Mouse (Mus musculus) embryonic facial prominence, embryonic 14.5 days (tissue): Measurements from ENCODE around the gene Acad10. TPM values are rescaled to one million over a fixed set of nuclear protein-coding genes. Genes with fewer than 3 reads are reported as not detected.
"Not testable (repeated sequence)": the region's sequence is repeated elsewhere in the genome, so short reads cannot be mapped to it uniquely, and the experiment has no call there.

Source experiments
- ATAC-seq: fragments of 200-750 bp; cut with Nextera tagmentation; 2 replicates; pipeline ENCODE4 v1.8.0; 2017; ENCODE audit warnings: low read depth, moderate number of reproducible peaks, moderate TSS enrichment
- DNase-seq: peaks from one replicate; pipeline ENCODE4 v3.0.0-alpha.2; 2015; ENCODE audit warnings: low spot score
- H3K27ac ChIP-seq: fragments of 300-500 bp; sonication (generic); replicated peaks from 2 replicates; pipeline ENCODE4 v1.5.1; 2014; ENCODE audit warnings: low read depth, mild to moderate bottlenecking, low read length, moderate library complexity
- H3K27me3 ChIP-seq: fragments of 300-500 bp; sonication (generic); replicated peaks from 2 replicates; pipeline ENCODE4 v1.6.1; 2014; ENCODE audit warnings: low read length; ENCODE audit not compliant: control insufficient read depth, insufficient read depth
- H3K36me3 ChIP-seq: fragments of 300-500 bp; sonication (generic); 2 replicates; pipeline ENCODE4 v1.6.1; 2014; ENCODE audit warnings: low read length, mixed read lengths; ENCODE audit not compliant: control insufficient read depth, insufficient read depth
- H3K4me1 ChIP-seq: fragments of 300-500 bp; sonication (generic); 2 replicates; pipeline ENCODE4 v1.6.1; 2014; ENCODE audit warnings: antibody characterized with exemption, low read length; ENCODE audit not compliant: control insufficient read depth, insufficient read depth
- H3K4me2 ChIP-seq: fragments of 300-500 bp; sonication (generic); 2 replicates; pipeline ENCODE4 v1.6.1; 2014; ENCODE audit warnings: low read depth, mild to moderate bottlenecking, low read length, moderate library complexity, mixed read lengths
- H3K4me3 ChIP-seq: fragments of 300-500 bp; sonication (generic); 2 replicates; pipeline ENCODE4 v1.5.1; 2014; ENCODE audit warnings: low read depth, mild to moderate bottlenecking, low read length
- H3K9ac ChIP-seq: fragments of 300-500 bp; sonication (generic); 2 replicates; pipeline ENCODE4 v1.6.1; 2014; ENCODE audit warnings: low read depth, mild to moderate bottlenecking, low read length, moderate library complexity, mixed read lengths
- H3K9me3 ChIP-seq: fragments of 300-500 bp; sonication (generic); 2 replicates; pipeline ENCODE4 v1.6.1; 2016; ENCODE audit warnings: low read length; ENCODE audit not compliant: control insufficient read depth
- WGBS: fragments of 180-500 bp; shearing (Covaris S2); extraction: QIAGEN DNeasy Blood & Tissue Kit; methylation state at CpG from one replicate; pipeline ENCODE4 v1.1.7; 2014; 5-methylcytosine and 5-hydroxymethylcytosine counted together
- polyA plus RNA-seq: library from polyadenylated mRNA; unstranded; fragments of >200 nt; fragmentation: Nextera tagmentation; extraction: Ambion mirVana; gene quantifications from 2 replicates; pipeline ENCODE4 v1.2.1, GENCODE M21; 2014

The Acad10 gene
- polyA plus RNA-seq, 1 experiment from 2014 or later = 1.6 TPM

DNA sequence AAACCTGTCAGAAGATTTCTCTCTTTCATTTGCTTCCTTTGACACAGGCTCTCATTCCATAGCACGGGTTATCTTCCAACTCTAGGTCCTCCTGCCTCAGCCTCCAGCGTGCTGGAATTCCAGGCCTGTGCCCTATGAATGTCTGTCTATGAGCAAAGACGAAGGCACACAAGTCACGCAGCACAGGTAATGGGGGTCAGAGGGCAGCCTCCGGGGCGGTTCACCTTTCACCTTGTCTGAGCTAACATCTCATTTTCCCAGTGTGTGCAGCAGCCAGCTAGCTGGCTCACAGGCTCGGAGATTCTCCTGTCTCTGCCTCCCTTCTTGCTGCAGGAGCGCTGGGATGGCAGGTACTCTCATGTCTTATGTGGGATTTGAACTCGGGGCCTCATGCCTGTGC, 20.7 kb downstream of the Acad10 start:
- H3K4me3 ChIP-seq = no peak overlapping the region
- H3K36me3 ChIP-seq = no peaks in the 10 kb centered on the region
- H3K9me3 ChIP-seq = no peaks in the 10 kb centered on the region
- no peak for DNase-seq
- H3K9ac ChIP-seq = no peak overlapping the region
- H3K4me1 ChIP-seq = no peaks in the 10 kb centered on the region
- no peak overlapping the region for H3K4me2 ChIP-seq
- 84% methylated on average over 9 of the region's 9 CpGs for WGBS
- H3K27ac ChIP-seq = no peak overlapping the region
- no peak for ATAC-seq
- H3K27me3 ChIP-seq = no peaks in the 10 kb centered on the region

DNA sequence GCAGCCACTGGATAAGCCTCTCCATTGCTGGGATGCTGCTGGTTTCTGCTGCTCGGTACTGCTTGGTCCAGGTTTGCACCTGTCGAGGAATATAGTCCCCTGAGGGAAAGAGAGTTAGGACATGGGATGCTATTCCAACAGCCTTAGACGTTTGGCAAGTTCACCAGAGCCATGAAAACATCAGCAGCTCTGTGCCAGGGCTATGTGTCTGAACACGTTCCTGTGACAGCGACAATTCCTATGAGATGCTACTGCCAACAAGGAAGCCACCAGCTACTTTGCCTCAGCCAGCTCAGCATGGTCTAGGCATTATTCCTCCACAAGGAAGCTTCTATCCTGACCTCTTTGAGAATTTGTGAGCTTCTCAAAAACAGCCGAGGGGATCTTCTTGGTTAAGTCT, 23.0 kb downstream of the Acad10 start:
- H3K36me3 ChIP-seq = no peaks in the 10 kb centered on the region
- H3K9me3 ChIP-seq = no peaks in the 10 kb centered on the region
- DNase-seq (peak; percentile 35), ATAC-seq (no peak)
- H3K4me3 ChIP-seq = no peak overlapping the region
- H3K4me1 ChIP-seq = no peaks in the 10 kb centered on the region
- no peak overlapping the region for H3K27ac ChIP-seq
- H3K4me2 ChIP-seq = no peak overlapping the region
- H3K27me3 ChIP-seq = no peaks in the 10 kb centered on the region
- 79% methylated on average over 6 of the region's 6 CpGs for WGBS
- no peak overlapping the region for H3K9ac ChIP-seq

DNA sequence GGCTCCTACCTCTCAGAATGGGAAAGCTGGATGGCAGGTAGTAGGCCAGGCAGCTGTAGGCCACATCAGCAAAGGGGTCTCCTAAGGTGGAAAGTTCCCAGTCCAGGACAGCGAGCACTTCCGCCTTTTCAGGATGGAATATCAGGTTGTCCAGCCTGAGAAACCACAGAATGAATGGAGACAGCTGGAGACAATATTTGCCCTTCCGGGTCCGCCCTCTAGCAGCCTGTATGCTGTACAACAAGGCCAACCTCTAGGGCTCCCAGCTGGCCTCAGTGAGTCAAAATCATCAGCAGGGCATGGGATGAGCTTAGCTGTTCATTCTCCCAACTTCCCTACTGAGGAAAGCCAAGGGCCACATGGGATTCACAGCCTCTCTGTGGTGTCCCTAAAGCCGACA, 25.6 kb downstream of the Acad10 start:
- no peaks in the 10 kb centered on the region for H3K4me1 ChIP-seq
- no peak overlapping the region for H3K9ac ChIP-seq
- no peak overlapping the region for H3K27ac ChIP-seq
- DNase-seq (no peak), ATAC-seq (no peak)
- WGBS = 83% methylated on average over 5 of the region's 5 CpGs
- H3K4me2 ChIP-seq = no peak overlapping the region
- H3K9me3 ChIP-seq = no peaks in the 10 kb centered on the region
- no peaks in the 10 kb centered on the region for H3K36me3 ChIP-seq
- no peak overlapping the region for H3K4me3 ChIP-seq
- H3K27me3 ChIP-seq = no peaks in the 10 kb centered on the region

DNA sequence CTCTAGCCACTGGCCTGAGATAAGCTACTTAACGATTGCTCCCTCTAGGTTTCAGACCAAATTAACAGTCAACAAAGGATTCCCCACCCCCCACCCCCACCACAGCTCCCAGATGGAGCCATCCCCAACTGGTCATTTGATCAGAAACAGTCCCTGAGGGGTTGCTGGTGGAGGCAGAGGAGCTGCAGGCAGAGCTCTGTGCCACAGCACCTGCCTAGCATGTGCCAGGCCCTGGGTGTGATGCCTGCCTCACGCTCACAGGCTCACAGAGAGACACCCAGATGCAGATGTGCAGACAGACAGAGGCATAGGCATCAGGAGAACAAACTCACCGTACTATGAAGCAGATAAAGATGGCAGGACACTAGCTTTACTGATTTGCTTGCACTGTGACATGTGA, 27.5 kb downstream of the Acad10 start:
- no peak overlapping the region for H3K27ac ChIP-seq
- no peaks in the 10 kb centered on the region for H3K36me3 ChIP-seq
- no peaks in the 10 kb centered on the region for H3K4me1 ChIP-seq
- WGBS = 38% methylated on average over 3 of the region's 3 CpGs
- no peak overlapping the region for H3K9ac ChIP-seq
- ATAC-seq = no peak
- H3K27me3 ChIP-seq = no peaks in the 10 kb centered on the region
- H3K4me3 ChIP-seq = no peak overlapping the region
- H3K4me2 ChIP-seq = no peak overlapping the region
- no peak for DNase-seq
- no peaks in the 10 kb centered on the region for H3K9me3 ChIP-seq

DNA sequence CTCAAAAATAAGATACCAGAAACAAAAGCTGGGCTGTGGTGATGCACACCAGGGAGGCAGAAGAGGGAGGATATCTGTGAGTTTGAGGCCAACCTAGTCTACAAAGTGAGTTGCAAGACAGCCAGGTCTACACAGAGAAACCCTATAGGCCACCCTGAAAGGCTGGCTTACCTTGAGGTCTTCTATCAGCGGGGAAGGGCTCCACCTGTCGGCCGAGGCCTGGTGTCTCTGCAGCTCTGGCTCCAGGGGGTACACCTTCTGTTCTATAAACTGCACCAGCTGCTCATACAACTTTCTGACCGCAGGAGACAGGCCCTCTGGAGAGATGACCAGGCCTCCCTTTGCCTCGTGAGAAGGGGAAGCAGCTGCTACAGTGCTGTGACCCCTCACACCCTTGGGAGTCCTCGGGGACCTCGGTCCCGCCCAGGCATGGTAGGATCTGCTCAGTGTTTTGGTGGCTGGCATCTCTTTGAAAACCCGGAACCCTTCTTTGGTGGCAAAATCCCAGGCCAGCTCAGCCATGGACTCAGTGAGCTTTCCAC, 29.1 kb downstream of the Acad10 start:
- not testable (repeated sequence) for H3K4me2 ChIP-seq, DNase-seq, H3K36me3 ChIP-seq, H3K9me3 ChIP-seq, H3K9ac ChIP-seq, ATAC-seq, H3K27ac ChIP-seq, H3K27me3 ChIP-seq, H3K4me1 ChIP-seq, H3K4me3 ChIP-seq
- WGBS = 38% methylated on average over 4 of the region's 9 CpGs

DNA sequence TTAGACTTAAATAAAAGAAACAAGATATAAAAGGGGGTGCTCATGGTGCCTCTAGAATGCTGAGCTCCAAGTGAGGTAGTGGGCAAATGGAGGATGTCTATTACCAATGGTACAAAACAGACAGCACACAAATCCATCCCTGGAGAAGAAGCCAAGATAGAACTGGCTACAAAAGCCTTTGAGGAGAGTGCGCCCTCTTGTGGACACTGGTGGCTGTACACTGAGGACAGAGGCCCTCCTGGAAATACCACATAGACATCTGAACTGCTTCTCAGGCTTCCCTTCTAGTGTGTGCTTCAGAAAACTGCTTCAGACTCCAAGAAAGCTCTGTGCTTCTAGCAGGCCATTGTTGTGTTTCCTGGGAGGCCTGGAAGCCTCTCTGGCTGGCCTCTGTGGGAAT, 32.4 kb downstream of the Acad10 start:
- WGBS = 0% methylated on average over 1 of the region's 1 CpGs
- Histone ChIP-seq H3K4me1 (no peaks in the 10 kb centered on the region), H3K9me3 (no peaks in the 10 kb centered on the region), H3K9ac (no peak overlapping the region), H3K4me2 (no peak overlapping the region), H3K27me3 (no peaks in the 10 kb centered on the region), H3K27ac (no peak overlapping the region), H3K36me3 (no peaks in the 10 kb centered on the region), H3K4me3 (no peak overlapping the region)
- DNase-seq (peak; percentile 41), ATAC-seq (no peak)

DNA sequence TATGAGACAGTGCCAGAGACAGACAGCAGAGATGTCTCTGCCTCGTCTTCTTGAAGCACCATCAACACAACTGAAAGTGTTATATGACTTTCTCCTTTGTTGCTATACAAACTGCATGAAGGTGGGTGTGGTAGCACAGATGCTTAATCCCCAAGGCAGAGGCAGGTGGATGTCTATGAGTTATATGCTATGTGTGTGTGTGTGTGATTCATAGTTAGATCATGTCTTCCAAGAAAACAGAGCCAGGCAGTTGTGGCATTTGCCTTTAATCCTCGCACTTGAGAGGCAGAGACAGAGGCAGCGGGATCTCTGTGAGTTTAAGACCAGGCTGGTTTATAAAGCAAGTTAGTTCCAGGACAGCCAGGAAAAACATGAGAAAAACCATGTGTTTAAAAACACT, 37.1 kb downstream of the Acad10 start:
- Histone ChIP-seq H3K27me3 (no peaks in the 10 kb centered on the region), H3K27ac (no peak overlapping the region), H3K9ac (no peak overlapping the region), H3K4me3 (no peak overlapping the region), H3K4me2 (no peak overlapping the region), H3K9me3 (no peaks in the 10 kb centered on the region), H3K4me1 (no peaks in the 10 kb centered on the region), H3K36me3 (no peaks in the 10 kb centered on the region)
- WGBS = 82% methylated on average over 3 of the region's 3 CpGs
- ATAC-seq (no peak), DNase-seq (no peak)

DNA sequence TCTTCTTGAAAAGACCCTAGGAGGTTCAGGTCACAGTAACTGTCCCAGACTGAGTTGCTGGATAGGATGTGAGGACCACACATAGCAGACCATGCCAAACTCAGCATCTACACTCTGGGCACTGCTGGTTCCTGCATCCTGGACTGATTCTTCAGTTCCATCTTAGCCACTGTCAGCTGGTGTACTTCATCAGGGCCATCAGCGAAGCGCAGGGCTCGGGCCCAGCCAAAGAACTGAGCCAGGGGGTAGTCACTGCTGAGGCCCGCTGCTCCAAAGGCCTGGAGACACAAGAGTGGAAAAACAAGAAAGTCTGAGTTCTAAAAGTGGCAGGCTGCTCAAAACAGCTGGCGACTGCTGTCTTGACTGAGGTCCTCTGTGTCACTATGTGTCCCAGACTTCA, 39.2 kb downstream of the Acad10 start:
- Histone ChIP-seq H3K27ac (no peak overlapping the region), H3K4me2 (no peak overlapping the region)
- ATAC-seq = no peak

DNA sequence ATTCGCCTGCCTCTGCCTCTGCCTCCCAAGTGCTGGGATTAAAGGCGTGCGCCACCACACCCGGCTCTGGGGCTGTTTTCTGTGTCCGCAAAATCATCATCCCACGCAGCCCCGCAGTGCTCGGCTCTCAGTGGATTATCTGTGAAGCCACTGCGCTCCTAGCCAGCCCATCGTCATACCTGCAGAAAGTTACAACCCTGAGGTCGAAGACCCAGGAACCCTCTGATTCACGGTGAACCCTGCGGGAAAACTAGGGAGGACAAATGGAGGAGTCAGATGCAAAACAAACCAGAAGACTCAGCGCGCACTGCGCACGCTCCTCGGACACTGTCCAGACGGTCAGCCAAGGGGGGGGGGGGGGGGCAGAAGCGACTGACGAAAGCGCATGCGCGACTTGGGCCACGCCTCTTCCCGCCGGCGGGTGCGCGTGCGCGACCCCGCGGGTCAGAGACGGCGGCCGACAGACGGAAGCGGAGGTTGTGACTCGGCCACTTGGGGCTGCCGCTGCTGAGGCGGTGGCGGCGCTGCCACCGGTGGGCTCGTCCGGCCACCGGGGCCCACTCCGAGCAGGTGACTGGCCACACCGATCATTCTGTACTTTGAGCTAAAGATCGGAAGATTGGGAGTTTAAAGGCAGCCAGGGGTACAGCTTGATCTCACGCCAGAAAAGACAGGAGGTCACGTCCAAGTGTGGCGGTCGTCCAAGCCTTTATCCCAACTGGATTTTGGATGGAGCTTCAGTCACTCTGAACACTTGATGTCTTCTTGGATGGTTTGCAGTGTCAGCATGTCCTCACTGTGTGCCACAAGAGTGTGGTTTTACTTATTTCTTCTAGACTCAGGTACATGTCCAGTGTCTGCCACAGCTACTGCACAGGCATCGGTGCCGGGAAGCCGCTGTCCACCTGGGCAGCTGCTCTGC, 41.5 kb downstream of the Acad10 start, which contains the start of gene Acad12:
Acad12 (minus strand) TSS at position 347 of the 922 bp plus-strand sequence.
- no peaks in the 10 kb centered on the region for H3K9me3 ChIP-seq
- no peaks in the 10 kb centered on the region for H3K36me3 ChIP-seq
- peak within 1 kb of the TSS; percentile 80 for H3K9ac ChIP-seq
- H3K27me3 ChIP-seq = no peaks in the 10 kb centered on the region
- H3K4me2 ChIP-seq = peak within 1 kb of the TSS; percentile 59
- H3K4me3 ChIP-seq = peak within 1 kb of the TSS; percentile 71
- WGBS = 1% methylated on average over 36 of the region's 58 CpGs
- H3K27ac ChIP-seq = peak within 1 kb of the TSS; percentile 58
- peak; percentile 82 for DNase-seq
- no peaks in the 10 kb centered on the region for H3K4me1 ChIP-seq
- peak; percentile 86 for ATAC-seq

More for the DNA sequence above, 39.2 kb downstream of the Acad10 start:
- Histone ChIP-seq H3K27me3 (no peaks in the 10 kb centered on the region), H3K4me1 (no peaks in the 10 kb centered on the region), H3K4me3 (no peak overlapping the region), H3K9me3 (no peaks in the 10 kb centered on the region), H3K36me3 (no peaks in the 10 kb centered on the region), H3K9ac (no peak overlapping the region)
- WGBS = 93% methylated on average over 5 of the region's 5 CpGs
- DNase-seq = no peak
